Mouse (Mus musculus) left cerebral cortex, postnatal 10 days (tissue): ENCODE data around the gene Gadd45gip1. TPM values are rescaled to one million over a fixed set of nuclear protein-coding genes. Genes with fewer than 3 reads are reported as not detected.
A peak's percentile ranks its signal among the peaks of the same experiment; 100 is the strongest.
"Not testable (repeated sequence)": the region's sequence is repeated elsewhere in the genome, so short reads cannot be mapped to it uniquely, and the experiment has no call there.

Experiments
- DNase-seq, 2 experiments: peaks; one replicate each; pipeline ENCODE4 v3.0.0; 2021 to 2022; ENCODE audit warnings: low spot score in 2 of 2, mixed read lengths in 1 of 2; ENCODE audit errors: extremely low spot score in 1 of 2
- intact Hi-C: fragments of 180-260 bp; cut with DNase I; formaldehyde crosslinking; loops from one replicate; pipeline ENCODE4 v1.15.1; 2025
- total RNA-seq, 2 experiments: library from RNA; stranded (reverse); gene quantifications; 2 replicates each; pipeline ENCODE4 v1.2.3; 2021

Gene Gadd45gip1
- total RNA-seq, 2 experiments from 2014 or later = 20.6 to 21.3 TPM

DNA sequence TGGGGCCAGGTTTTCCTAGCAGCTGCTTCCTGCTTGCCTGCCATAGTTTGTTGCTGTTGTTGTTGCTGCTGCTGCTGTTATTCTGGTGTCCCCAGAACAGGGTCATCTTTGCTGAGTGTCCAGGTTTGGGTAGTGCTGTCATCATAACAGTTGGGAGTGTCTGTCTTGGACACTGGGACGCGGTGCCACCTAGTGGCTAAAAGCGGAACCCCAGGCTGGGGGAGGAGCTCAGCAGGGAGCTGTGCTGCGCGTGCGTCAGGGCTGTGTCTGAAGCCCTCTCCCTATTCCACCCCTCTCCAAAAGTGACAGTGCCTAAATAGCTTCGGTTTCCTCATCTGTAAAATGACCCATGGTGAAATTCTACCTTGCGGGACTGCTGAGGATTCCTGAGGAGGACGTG is 15.8 kb upstream of the Gadd45gip1 start:
- DNase-seq = peak; percentile 90 to 93
- intact Hi-C loops = no loop called here

DNA sequence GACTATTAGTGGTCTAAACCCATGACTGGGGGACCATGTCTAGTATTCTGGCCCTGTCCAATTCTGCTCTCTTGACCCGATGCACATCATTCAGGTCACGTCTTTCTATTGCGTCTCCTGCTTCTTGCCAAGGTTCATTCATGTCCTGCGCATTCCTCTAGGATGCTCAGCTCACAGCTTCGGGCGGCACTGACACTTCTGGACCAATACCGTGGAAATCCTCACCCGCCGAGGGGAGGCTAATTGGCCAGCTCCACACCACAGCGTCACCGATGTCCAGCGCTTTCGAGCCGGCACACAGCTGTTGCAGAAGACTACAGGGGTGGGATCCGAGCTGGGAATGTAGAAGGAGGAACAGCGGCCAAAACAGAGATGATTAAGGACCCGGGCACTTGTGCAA is 15.2 kb upstream of the Gadd45gip1 start:
- DNase-seq = no peak
- intact Hi-C loops = no loop called here

DNA sequence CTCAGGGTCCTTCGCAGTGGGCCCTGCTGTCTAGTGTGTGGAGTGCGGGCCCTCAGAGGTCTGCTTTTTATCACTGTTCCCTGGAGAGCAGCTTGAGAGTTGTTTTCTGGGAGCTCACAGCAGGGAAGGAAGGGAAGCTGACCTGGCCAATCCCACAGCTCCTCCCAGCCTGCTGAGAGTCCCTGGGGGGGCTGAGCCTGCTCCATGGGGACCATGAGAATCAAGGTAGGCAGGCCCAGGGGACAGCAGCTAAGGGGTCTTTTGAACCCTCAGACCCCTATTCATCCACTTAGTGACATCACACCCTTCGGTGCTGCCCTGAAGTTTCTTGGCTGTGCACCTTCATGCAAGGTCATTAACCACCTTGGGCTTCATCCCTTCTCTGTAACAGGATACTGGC is 8.6 kb upstream of the Gadd45gip1 start, which contains the start of gene Dand5:
Gene Dand5, minus strand, starts transcription at position 101 of the 400 bp plus-strand sequence.
- intact Hi-C loops = no loop called here

DNA sequence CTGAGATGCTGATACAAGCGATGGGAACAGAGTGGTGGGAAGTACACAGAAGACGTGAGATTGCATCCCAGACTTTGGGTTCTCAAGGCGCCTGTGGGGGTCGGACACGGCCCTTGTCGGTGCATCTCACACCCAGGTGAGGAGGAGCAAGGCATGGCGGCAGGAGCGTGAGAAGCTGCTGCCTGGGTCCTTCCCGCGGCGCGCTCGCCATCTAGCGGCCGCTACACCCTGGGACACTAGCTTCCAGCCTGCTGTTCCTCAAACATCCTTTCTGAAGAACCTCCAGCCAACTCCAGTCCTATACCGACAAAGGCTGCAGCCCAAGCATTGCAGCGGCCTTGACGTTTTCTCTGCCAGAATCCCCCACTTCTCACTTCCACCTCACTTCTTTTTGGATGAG is 7.7 kb upstream of the Gadd45gip1 start:
- peak in 1 of 2 experiments; percentile 80 for DNase-seq
- intact Hi-C loops = no loop called here

More for the DNA sequence above, 8.6 kb upstream of the Gadd45gip1 start, which contains the start of gene Dand5:
- DNase-seq = no peak

DNA sequence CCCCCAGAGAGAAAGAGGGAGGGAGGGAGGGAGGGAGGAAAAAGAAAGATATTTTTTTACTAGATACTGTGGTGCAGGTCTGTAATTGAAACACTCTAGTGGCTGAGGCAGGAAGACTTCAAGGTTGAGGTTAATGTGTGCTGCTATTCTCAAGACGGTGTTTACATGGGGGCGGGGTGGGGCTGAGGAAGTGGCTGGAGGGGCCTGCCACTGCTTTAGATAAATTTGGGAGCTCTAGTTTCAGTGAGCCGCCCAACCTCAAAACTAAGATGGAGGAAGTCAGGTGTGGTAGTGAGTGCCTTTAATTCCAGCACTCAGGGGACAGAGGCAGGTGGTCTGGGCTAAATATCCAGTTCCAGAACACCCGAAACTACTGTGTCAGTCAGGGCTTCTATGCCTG is 5.7 kb upstream of the Gadd45gip1 start:
- intact Hi-C loops = no loop called here
- DNase-seq = no peak

DNA sequence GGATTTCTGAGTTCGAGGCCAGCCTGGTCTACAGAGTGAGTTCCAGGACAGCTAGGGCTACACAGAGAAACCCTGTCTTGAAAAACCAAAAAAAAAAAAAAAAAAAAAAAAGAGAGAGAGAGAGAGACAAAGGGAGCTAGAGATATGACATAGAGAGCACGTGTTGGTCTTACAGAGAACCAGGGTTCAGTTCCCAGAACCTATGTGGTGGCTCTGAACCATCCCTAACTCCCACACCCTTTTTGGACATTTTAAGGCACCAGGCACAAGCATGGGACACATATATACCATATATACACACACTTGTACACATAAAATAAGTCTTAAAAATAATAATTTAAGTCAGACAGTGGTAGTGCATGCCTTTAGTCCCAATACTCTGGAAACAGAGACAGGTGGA is 4.8 kb upstream of the Gadd45gip1 start:
- DNase-seq, intact Hi-C loops: not testable (repeated sequence)

DNA sequence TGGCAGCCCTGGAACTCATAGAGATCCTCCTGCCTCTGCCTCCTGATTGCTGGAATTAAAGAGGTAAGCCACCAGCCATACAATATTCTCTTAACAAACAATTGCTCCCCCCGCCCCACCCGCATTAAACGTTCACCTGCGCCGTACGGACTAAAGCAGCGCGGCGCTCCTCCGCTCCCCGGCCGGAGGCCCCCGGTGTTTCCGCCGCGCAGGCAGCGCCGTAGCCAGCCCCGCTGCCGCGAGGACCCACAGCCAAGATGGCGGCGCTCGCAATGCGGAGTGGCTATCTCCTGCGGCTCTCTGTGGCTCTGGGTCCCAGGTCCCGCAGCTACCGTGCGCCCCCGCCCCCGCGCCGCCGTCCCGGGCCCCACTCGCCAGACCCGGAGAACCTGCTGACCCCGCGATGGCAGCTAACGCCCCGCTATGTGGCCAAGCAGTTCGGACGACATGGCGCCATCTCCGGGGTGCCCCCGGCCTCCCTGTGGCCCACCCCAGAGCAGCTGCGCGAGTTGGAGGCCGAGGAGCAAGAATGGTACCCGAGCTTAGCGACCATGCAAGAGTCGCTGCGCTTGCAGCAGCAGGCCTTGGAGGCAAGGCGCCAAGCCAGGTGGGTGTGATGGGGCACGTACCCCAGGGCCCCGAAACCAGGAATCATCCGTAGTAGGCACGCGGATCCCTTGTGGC is 854 bp downstream of the Gadd45gip1 start:
- DNase-seq = peak; percentile 66 to 86
- intact Hi-C loops = no loop called here

DNA sequence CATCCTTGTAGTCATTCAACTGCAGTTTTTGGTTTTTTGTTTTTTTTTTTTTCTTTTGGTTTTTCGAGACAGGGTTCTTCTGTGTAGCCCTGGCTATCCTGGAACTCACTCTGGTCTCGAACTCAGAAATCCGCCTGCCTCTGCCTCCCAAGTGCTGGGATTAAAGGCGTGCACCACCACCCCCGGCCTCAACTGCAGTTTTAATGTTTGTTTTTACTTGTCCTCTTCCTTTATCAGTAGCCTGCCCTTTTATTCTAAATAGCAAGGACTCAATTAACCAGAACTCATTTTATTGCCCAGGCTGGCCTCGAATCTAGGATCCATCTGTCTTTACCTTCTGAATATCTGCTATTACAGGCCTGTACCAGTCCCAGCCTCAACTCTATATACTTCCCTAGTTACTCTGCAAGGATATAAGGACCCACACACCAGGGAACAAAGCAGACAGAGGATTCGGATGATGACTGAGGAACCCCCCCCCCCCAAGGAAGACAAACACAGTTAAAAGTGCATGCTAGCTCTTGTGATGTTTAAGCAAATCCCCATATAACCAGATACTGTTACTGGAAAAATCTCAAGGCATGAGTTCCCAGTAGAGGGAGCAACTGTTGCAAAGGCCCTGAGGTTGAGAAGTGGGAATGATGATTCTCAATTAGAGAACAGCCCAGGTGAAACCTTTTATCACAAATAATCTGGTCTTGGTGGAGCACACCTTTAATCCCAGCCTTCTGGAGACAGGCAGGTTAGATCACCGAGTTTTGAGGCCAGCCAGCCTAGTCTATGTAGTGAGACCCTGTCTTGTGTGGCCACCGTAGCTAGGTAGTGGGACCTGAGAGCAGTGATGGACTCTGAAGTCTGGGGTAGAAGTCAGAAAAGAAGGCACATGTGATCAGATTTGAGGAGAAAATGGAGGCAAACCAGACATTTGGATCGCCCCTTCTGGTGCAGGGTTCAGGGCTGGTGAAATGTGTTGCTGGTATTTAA is 1.7 kb downstream of the Gadd45gip1 start:
- DNase-seq = no peak
- intact Hi-C loops = no loop called here

DNA sequence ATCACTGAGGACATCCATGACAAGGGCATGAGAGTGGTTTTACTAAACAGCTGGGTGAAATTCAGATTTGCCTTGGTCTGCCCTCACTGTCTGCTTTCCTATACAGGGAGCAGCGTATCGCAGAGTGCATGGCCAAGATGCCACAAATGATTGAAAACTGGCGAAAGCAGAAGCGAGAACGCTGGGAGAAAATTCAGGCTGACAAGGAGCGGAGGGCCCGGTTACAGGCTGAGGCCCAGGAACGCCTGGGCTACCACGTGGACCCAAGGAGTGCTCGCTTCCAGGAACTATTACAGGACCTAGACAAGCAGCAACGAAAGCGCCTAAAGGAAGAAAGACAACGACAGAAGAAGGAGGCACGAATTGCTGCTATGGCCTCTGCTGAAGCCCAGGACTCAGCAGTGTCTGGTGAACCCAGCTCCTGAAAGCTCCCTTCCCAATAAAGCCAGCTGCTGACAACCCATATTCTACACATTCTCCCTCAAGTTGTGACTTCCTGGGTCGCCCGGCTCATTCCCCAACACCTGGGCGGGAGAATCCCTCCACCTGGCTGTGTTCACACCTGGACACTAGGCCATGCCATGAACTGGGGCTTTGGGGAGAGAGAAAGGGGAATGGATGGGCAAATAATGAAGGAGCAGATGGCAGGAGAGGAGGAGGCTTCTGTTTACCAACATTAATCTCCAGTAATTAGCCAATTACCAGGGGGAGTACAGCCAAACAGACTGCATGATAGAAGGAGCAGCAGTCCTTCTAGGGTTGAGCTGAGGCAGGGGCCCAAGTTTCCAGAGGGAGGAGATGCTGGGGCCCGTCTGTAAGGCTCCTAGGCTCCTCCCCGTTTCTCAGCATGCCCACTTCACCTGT is 2.9 kb downstream of the Gadd45gip1 start:
- intact Hi-C loops = no loop called here
- DNase-seq = no peak

DNA sequence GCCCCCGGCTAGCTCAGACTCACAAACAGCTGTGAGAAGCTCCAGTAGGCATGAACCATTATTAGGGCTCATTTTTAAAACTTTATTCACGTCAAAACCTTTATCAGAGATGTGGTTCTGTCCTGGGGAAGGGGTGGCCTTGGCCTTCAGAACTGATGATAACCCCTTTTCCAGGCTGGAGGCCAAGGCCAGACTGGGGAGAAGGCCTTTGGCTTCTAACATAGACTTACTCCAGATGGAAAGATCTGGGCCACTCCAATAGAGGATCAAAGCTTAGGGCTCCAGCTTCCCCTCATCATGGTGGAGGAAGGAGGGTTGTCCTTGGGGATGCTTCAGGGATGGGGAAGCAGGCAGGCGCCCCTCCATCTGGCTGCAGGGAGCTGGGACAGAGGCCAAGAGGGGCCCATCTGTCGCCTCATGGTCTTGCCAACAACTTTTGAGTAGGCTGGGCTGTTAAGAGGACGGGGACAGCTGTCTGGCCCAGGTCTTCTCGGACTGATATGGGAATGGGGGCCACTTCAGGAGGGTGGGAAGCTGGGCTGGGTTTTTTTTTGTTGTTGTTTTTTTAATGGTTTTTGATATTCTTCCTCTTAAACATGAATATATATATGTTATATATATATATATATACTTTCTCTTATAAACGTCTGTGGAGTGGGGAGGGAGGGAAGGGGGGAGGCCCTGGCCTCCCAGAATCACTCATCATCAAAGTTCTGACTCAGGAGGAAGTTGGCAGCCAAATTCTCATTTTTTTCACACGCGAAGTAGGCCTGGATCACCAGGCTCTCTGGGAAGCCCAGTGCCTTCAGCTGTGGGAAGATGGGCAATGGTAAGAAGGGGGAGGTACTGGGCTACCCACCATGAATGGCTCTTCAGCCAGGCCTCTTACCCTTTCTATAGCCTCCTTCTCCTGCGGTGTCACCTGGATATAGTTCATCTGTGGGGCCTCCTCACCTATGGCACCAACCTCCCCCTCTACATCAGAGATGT is 3.8 kb downstream of the Gadd45gip1 start:
- intact Hi-C loops = no loop called here
- DNase-seq = peak; percentile 74 to 76

DNA sequence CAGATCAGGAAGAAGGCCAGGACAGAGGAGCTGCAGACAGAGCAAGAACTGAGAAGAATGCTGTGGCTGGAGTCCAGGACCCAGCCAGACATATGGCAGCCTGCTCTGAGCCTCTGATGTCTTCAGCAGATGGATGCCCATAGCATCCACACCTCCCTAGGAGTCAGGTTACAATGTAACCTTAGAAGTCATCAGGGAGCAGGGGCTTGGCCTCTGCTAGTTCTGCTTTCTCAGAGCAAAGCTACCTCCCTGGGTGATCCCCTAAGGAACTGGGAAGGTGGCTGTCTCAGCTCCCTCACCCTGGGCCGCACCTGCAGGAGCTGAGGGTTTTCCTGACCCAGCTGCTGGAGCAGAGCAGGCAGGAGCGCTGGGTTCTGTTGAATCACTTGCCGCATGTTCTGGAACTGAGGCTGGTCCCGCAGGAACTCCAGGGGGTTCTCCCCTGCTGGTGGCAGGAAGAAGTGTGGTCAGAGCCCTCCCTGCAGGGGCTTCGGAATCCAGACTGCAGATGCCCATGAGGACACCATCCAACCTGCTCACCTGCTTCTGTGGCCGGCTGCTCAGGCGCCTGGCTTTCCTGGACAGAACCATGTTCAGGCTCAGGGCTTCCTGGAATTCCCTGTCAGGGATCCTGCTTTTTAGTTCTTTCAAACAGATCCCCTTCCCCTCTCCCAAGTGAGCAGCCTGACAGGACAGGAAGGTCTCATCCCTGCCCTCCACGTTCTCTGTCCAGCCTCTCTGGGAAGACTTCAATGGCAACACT is 6.0 kb downstream of the Gadd45gip1 start:
- intact Hi-C loops = no loop called here

DNA sequence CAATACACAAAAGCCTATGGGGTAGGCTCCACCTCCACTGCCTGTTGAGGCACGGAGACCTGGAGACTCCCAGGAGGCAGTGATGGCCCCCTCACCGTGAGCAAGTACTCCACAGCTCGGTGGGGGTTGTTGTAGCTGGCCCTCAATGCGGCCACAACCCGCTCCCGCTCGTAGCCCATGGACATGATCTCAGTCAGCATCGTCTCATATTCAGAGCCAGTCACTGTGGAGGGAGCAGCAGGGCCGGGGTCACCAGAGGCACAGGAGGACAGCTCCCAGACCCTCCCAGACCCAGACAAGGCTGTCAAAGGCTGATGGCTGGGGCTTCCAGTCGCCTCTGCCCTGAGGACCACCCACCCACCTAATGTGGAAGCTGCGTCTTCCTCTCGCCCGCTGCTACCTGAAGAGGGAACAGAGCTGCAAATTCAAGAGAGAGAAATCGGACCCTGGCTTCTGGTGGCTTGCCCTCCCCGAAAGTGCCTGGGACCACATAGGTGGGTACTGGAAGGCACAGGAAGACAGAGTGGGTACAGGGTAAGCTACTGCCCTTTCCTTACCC is 6.7 kb downstream of the Gadd45gip1 start:
- intact Hi-C loops = no loop called here
- DNase-seq = no peak

More for the DNA sequence above, 6.0 kb downstream of the Gadd45gip1 start:
- DNase-seq = no peak

DNA sequence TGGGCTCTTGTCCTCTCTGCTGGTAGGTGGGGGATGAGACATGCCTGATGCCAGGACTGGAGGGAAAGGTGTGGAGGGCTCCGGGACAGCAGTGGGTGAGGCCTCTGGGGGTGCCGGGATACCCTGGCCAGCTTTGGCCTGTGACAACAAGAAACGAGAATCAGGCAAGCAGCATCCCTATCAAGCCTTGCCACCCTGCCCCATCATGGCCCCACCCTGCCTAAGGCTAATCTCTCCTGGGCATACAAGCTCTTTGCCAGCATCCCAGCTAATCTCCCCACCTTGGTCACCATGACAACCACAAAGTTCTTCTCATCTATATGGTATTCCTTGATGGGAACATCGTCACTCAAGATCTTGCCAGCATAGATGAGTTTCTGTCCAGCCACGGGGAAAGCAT is 7.2 kb downstream of the Gadd45gip1 start:
- no peak for DNase-seq
- intact Hi-C loops = no loop called here

DNA sequence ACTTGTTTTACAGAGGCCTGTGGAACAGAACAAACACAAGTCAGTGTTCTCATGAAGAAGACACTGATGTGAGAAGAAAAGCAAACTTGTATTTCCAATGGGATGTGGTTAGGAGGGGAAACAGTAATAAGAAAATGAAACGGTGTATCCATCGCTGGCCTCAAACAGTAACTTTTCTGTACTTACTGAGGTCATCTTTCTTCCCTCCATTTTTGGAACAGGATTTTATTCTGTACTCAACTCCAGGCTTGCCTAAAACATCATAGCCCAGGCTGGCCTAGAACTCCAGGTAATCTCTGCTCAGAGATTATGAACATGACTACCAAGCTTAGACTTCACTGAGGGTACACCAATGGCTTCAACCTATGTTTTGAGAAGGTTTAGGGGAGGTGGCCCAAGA is 8.1 kb downstream of the Gadd45gip1 start:
- intact Hi-C loops = no loop called here
- no peak for DNase-seq

DNA sequence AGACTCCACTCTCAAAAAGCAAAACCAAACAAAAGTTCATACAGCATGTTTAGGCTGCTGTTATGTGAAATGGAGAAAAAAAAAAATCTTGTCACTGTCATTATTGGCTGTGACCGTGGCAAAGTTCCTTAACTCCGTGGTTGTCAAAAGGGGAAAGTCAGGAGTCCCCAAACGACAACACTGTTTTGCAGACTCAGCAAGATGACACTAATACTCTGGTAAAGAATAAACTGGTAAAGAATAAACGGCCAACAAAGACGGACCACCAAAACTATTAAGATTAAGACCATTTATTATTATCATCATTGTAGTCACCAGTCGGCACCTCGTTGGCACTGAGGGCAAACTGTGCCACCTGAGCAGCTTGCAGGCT is 8.5 kb downstream of the Gadd45gip1 start:
- no peak for DNase-seq
- intact Hi-C loops = no loop called here

DNA sequence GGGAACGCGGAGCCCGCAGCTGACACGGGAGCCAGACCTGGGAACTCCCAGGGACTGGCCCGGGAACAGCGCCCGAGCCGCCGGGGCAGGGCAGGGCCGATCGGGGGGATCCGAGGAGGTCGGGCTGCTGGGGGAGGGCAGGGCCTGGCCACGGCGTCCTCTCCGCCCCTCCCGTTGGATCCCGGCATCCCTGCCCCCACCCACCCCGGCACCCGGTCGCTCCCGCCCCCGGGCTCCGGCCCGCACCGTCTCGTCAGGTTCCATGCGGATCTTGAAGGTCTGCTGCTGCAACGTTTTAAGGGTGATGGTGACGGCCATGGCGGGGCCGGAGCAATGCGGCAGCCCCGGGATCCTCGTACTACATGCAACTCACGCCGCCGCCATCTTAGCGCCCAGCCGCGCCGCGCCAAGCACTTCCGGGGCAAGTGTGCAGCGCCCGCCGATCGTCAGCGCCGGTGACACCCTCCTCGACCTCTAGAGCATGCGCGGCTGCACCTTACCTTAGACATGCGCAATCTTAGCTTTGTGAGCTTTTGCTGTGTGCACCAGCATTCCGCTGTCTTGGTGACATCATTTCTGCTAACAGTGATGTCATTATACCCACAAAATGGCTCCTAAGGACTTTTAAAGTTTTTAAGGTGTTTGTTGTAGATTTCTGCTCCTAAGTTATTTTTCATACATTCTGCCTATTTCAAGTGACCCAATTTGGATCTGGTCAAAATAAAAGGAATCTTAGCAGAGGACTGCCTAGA is 9.1 kb downstream of the Gadd45gip1 start, which contains the start of gene Rad23a:
Gene Rad23a, minus strand, starts transcription at position 418 of the 752 bp plus-strand sequence.
- intact Hi-C loops = no loop called here
- DNase-seq = peak; percentile 92 to 95
